Mouse (Mus musculus) embryo, embryonic 11.5 days (tissue): Measurements from ENCODE around the gene Dnmt1.

Source experiments
- DNase-seq: peaks from one replicate; pipeline ENCODE4 v3.0.0-alpha.2; 2012; ENCODE audit warnings: low read depth, low spot score

Dnmt1 gene

GRCm38 (mm10) chr9:20886563-20886962 is 73.1 kb downstream of the Dnmt1 start:
- no peak for DNase-seq

- no peak for DNase-seq
Observed at GRCm38 (mm10) chr9:20879097-20879792, 80.4 kb downstream of the Dnmt1 start, which contains the start of gene Angptl6. TSS of gene Angptl6 (minus strand) at chr9:20879727.

- no peak for DNase-seq
Observed at GRCm38 (mm10) chr9:20878710-20879065, 81.0 kb downstream of the Dnmt1 start.

- DNase-seq: peak; percentile 100
Observed at GRCm38 (mm10) chr9:20878041-20878709, 81.5 kb downstream of the Dnmt1 start.

GRCm38 (mm10) chr9:20877118-20878040 is 82.3 kb downstream of the Dnmt1 start:
- no peak for DNase-seq

- no peak for DNase-seq
Observed at GRCm38 (mm10) chr9:20876318-20877117, 83.2 kb downstream of the Dnmt1 start.

GRCm38 (mm10) chr9:20875021-20875790 is 84.5 kb downstream of the Dnmt1 start:
- no peak for DNase-seq

- DNase-seq: no peak
Observed at GRCm38 (mm10) chr9:20873521-20873920, 86.2 kb downstream of the Dnmt1 start.

- no peak for DNase-seq
Observed at GRCm38 (mm10) chr9:20872991-20873390, 86.7 kb downstream of the Dnmt1 start.

GRCm38 (mm10) chr9:20870211-20871173 is 89.2 kb downstream of the Dnmt1 start:
- DNase-seq: no peak

- DNase-seq: no peak
Observed at GRCm38 (mm10) chr9:20869246-20869645, 90.4 kb downstream of the Dnmt1 start.

GRCm38 (mm10) chr9:20868448-20869001 is 91.2 kb downstream of the Dnmt1 start, which contains the start of gene A230050P20Rik:
TSS of gene A230050P20Rik (plus strand) at chr9:20868642.
- no peak for DNase-seq

- DNase-seq: no peak
Observed at GRCm38 (mm10) chr9:20866879-20867278, 92.8 kb downstream of the Dnmt1 start.

GRCm38 (mm10) chr9:20862225-20862624 is 97.5 kb downstream of the Dnmt1 start:
- no peak for DNase-seq

GRCm38 (mm10) chr9:20861821-20862220 is 97.9 kb downstream of the Dnmt1 start:
- peak; percentile 37 for DNase-seq

- DNase-seq: no peak
Observed at GRCm38 (mm10) chr9:20859926-20860325, 99.8 kb downstream of the Dnmt1 start.
